Mouse (Mus musculus): ENCODE data around the gene Gli2. TPM values are rescaled to one million over a fixed set of nuclear protein-coding genes. Genes with fewer than 3 reads are reported as not detected.

Gene Gli2
- polyA plus RNA-seq, 1 experiment from 2014 or later: 3.8 TPM

DNA sequence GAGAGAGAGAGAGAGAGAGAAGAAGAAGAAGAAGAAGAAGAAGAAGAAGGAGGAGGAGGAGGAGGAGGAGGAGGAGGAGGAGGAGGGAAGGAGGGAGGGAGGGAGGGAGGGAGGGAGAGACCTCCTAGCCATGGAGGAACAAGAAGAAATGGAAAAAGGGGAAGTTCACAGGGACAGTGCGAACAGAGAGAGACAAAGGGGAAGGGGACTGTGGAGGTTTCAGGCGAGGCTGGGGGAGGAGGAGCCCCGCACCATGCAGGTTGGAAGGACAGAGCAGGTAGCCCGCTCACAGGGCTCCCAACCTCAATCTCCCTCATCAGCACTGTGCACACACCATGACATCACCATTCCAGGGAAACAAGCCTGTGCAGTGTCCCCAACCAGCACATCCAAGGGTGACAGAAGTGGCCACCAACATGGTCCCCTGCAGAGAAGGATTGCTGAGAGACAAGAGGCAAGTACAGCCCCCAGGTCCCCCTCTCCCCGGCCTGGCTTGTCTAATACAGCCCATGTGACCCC lies 84.7 kb downstream of the Gli2 start:
- H3K36me3 ChIP-seq (ENCODE audit: control insufficient read depth, insufficient read depth): no peaks in the 10 kb centered on the region; the same call in 1 of the 2 replicates
- ATAC-seq: no peak
- no peaks in the 10 kb centered on the region for H3K9me3 ChIP-seq (ENCODE audit: control insufficient read depth)
- H3K9ac ChIP-seq (ENCODE audit: low read depth, low read length): no peak overlapping the region
- H3K4me1 ChIP-seq (replicated peaks; ENCODE audit: control insufficient read depth, insufficient read depth, low read length): no peaks in the 10 kb centered on the region
- WGBS: 66% methylated on average over 5 of the region's 5 CpGs
- no peak overlapping the region for H3K4me3 ChIP-seq (ENCODE audit: low read depth, low read length)
- H3K27me3 ChIP-seq (replicated peaks; ENCODE audit: control insufficient read depth, insufficient read depth, low read length): no peaks in the 10 kb centered on the region
- no peak overlapping the region for H3K27ac ChIP-seq (ENCODE audit: low read depth, low read length)
- no peak for TF ChIP-seq CTCF (IDR thresholded peaks at IDR 0.05; ENCODE audit: low read depth)
- H3K4me2 ChIP-seq (replicated peaks; ENCODE audit: low read depth): no peak overlapping the region

DNA sequence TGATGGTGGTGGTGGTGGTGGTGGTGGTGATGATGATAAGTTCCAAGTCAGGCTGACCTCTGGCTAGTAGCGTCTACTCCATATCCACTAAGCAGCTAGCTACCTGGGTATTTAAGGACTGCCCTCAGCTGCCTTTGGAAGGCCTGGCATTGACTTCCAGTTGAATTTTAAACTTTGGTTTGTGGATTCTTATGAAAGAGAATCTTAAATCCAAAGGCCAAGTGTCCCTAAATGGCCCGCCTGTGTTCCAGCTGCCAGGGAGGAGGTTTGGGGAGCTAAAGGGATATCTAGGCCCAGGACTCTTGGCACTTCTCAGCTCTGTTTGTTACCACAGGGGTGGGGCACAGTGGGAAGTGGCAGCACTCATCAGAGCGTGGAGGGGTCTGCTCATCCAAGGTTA lies 85.4 kb downstream of the Gli2 start:
- Histone ChIP-seq H3K27me3 (replicated peaks; ENCODE audit: control insufficient read depth, insufficient read depth, low read length) (no peaks in the 10 kb centered on the region), H3K4me3 (ENCODE audit: low read depth, low read length) (no peak overlapping the region), H3K9ac (ENCODE audit: low read depth, low read length) (no peak overlapping the region), H3K27ac (ENCODE audit: low read depth, low read length) (no peak overlapping the region), H3K4me1 (replicated peaks; ENCODE audit: control insufficient read depth, insufficient read depth, low read length) (no peaks in the 10 kb centered on the region), H3K9me3 (ENCODE audit: control insufficient read depth) (no peaks in the 10 kb centered on the region), H3K36me3 (ENCODE audit: control insufficient read depth, insufficient read depth) (no peaks in the 10 kb centered on the region; the same call in 1 of the 2 replicates), H3K4me2 (replicated peaks; ENCODE audit: low read depth) (no peak overlapping the region)
- no peak for ATAC-seq
- no peak for TF ChIP-seq CTCF (IDR thresholded peaks at IDR 0.05; ENCODE audit: low read depth)
- WGBS: 84% methylated on average over 3 of the region's 3 CpGs

DNA sequence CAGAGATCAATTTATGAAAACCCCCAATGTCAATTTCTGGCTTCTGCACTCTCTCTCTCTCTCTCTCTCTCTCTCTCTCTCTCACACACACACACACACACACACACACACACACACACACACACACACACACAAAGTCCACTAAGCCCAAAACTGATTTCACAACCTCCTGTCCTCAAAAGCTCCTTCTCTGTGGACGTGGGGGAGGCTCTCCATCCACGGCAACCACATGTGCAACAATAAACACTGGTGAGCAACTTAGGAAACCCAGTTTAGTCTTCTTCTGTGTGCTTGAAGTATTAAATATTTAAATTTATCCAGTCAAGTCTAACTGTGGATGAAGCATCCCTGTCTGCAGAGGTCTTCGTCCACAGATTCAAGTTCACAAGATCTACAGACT lies 86.1 kb downstream of the Gli2 start:
- no peak for ATAC-seq
- Histone ChIP-seq H3K27ac (ENCODE audit: low read depth, low read length) (no peak overlapping the region), H3K4me3 (ENCODE audit: low read depth, low read length) (no peak overlapping the region), H3K36me3 (ENCODE audit: control insufficient read depth, insufficient read depth) (no peaks in the 10 kb centered on the region; the same call in 1 of the 2 replicates), H3K27me3 (replicated peaks; ENCODE audit: control insufficient read depth, insufficient read depth, low read length) (no peaks in the 10 kb centered on the region), H3K9ac (ENCODE audit: low read depth, low read length) (no peak overlapping the region), H3K4me2 (replicated peaks; ENCODE audit: low read depth) (no peak overlapping the region), H3K9me3 (ENCODE audit: control insufficient read depth) (no peaks in the 10 kb centered on the region), H3K4me1 (replicated peaks; ENCODE audit: control insufficient read depth, insufficient read depth, low read length) (no peaks in the 10 kb centered on the region)
- no peak for TF ChIP-seq CTCF (IDR thresholded peaks at IDR 0.05; ENCODE audit: low read depth)
- WGBS: 66% methylated on average over 3 of the region's 3 CpGs

DNA sequence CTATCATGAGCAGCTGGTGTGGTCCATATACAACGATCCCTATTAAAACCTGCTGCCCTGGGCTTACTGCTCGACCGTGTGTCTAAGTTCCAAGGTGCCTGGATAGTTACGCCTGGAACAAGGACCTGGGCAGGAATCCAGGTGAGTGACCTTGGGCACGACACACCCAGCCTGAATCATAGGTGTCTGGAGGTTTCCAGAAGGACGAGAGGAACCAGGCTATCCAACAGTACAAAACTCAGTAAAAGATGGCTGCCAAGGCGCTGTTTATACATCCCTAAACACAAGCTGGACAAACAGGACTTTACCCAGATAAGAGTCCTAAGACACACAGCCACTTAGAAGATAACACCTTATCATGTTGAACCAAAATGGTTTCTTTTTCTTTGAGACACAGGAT lies 94.8 kb downstream of the Gli2 start:
- WGBS: 41% methylated on average over 7 of the region's 7 CpGs
- Histone ChIP-seq H3K27me3 (replicated peaks; ENCODE audit: control insufficient read depth, insufficient read depth, low read length) (no peaks in the 10 kb centered on the region), H3K4me3 (ENCODE audit: low read depth, low read length) (no peak overlapping the region), H3K9me3 (ENCODE audit: control insufficient read depth) (no peaks in the 10 kb centered on the region), H3K36me3 (ENCODE audit: control insufficient read depth, insufficient read depth) (no peaks in the 10 kb centered on the region), H3K9ac (ENCODE audit: low read depth, low read length) (no peak overlapping the region), H3K4me2 (replicated peaks; ENCODE audit: low read depth) (no peak overlapping the region), H3K4me1 (replicated peaks; ENCODE audit: control insufficient read depth, insufficient read depth, low read length) (no peaks in the 10 kb centered on the region; the same call in 1 of the 2 replicates), H3K27ac (ENCODE audit: low read depth, low read length) (no peak overlapping the region)
- peak; percentile 59 for ATAC-seq
- no peak for TF ChIP-seq CTCF (IDR thresholded peaks at IDR 0.05; ENCODE audit: low read depth)

DNA sequence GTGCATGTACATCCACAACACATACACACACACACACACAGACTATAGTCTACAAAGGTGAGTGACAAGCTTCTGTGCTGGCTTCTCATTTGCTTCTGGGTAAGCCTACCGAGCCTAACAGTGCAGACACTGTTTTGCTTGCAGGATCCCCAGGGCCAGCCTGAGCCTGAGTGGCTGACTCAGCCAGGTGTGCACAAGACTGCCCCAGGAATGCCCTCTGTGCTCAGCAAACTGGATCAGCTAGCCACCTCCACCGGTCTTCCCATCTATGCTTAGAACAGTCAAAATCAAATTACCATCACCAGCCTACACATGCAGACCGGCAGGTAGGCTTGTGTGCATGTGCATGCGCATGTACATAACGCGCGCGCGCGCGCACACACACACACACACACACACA lies 97.6 kb downstream of the Gli2 start:
- H3K4me1 ChIP-seq (replicated peaks; ENCODE audit: control insufficient read depth, insufficient read depth, low read length): no peaks in the 10 kb centered on the region; the same call in 1 of the 2 replicates
- no peaks in the 10 kb centered on the region for H3K27me3 ChIP-seq (replicated peaks; ENCODE audit: control insufficient read depth, insufficient read depth, low read length)
- no peaks in the 10 kb centered on the region for H3K36me3 ChIP-seq (ENCODE audit: control insufficient read depth, insufficient read depth)
- no peak overlapping the region for H3K9ac ChIP-seq (ENCODE audit: low read depth, low read length)
- no peak overlapping the region for H3K4me2 ChIP-seq (replicated peaks; ENCODE audit: low read depth)
- TF ChIP-seq CTCF (IDR thresholded peaks at IDR 0.05; ENCODE audit: low read depth): no peak
- ATAC-seq: no peak
- H3K4me3 ChIP-seq (ENCODE audit: low read depth, low read length): no peak overlapping the region
- 91% methylated on average over 11 of the region's 11 CpGs for WGBS
- H3K9me3 ChIP-seq (ENCODE audit: control insufficient read depth): no peaks in the 10 kb centered on the region
- H3K27ac ChIP-seq (ENCODE audit: low read depth, low read length): no peak overlapping the region

DNA sequence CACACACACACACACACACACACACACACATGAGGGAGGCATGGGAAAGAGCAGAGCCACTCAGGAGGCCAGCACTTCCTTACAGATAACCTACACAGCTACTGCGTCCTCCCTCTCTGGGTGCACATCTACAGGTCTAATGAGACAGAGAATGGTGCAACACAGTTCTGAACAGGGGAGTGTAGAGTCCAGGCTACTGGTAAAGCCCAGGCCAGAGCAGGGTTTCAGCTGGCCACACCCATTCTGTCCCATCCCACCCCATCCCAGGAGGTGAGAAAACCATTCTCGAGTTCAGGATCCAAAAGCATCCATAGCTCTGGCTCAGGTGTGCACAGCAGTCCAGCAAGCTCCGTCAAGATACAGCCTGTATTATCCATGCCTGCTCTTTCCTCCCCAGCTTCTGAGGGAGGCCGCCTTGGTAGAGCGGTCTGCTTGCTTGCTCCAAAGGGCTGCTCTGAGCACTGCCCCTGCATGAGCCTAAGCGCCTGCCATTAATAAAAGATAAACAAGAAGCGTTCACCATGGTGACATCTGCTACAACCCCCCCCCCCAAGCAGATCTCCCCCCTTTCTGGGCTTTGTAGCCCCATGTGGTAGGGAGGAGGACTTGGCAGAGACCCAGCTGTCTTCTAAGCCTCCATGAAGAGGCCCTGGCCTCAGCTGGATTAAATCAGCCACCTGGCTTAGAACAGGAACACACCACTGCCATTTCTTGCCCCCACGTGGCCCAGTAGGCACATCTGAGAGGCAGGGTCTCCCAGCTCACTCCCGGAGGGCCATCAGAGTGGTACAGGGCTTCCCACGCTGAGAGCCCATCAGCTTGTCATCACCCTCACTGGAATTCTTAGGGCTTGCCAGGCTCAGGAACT lies 98.8 kb downstream of the Gli2 start:
- H3K27ac ChIP-seq (ENCODE audit: low read depth, low read length): no peak overlapping the region
- no peak; the same call in 1 of the 2 replicates for ATAC-seq
- WGBS: 32% methylated on average over 10 of the region's 10 CpGs

More for the DNA sequence above, 98.8 kb downstream of the Gli2 start:
- Histone ChIP-seq H3K9ac (ENCODE audit: low read depth, low read length) (no peak overlapping the region), H3K4me2 (replicated peaks; ENCODE audit: low read depth) (no peak overlapping the region), H3K4me1 (replicated peaks; ENCODE audit: control insufficient read depth, insufficient read depth, low read length) (no peaks in the 10 kb centered on the region; the same call in 1 of the 2 replicates), H3K27me3 (replicated peaks; ENCODE audit: control insufficient read depth, insufficient read depth, low read length) (no peaks in the 10 kb centered on the region), H3K9me3 (ENCODE audit: control insufficient read depth) (no peaks in the 10 kb centered on the region), H3K36me3 (ENCODE audit: control insufficient read depth, insufficient read depth) (no peaks in the 10 kb centered on the region), H3K4me3 (ENCODE audit: low read depth, low read length) (no peak overlapping the region)
- no peak for TF ChIP-seq CTCF (IDR thresholded peaks at IDR 0.05; ENCODE audit: low read depth)
